Mouse (Mus musculus) induced T-regulatory cell, adult 2 months (primary cell): ENCODE results near the gene Fbxl17.

Experiments
- DNase-seq: peaks from one replicate; pipeline ENCODE4 v3.0.0-alpha.2; 2012; ENCODE audit warnings: low read depth

Gene Fbxl17

GRCm38 (mm10) chr17:63212018-63212417 is 287.8 kb downstream of the Fbxl17 start:
- DNase-seq, result no peak

- no peak for DNase-seq
Observed at GRCm38 (mm10) chr17:63209151-63209550, 290.7 kb downstream of the Fbxl17 start.

DNA sequence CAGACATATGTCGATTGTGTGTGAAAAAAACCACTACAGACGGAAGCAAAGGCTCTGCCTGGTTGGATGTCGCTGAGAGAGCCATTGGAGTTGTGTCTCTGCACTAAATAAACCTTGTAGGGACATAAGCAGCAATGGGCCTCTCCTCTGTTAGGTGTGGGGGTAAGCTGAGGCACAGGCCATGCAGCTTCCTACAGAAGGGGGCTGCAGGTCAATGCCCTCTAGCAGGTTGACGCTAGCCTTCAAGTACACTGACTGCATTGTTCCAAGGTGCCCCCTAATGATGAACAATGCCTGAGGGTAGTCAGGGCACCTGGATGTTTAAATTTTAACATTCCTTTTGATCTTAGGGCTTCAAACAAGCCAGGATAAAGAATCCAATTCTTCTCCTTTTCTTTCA is 291.5 kb downstream of the Fbxl17 start:
- no peak for DNase-seq

DNA sequence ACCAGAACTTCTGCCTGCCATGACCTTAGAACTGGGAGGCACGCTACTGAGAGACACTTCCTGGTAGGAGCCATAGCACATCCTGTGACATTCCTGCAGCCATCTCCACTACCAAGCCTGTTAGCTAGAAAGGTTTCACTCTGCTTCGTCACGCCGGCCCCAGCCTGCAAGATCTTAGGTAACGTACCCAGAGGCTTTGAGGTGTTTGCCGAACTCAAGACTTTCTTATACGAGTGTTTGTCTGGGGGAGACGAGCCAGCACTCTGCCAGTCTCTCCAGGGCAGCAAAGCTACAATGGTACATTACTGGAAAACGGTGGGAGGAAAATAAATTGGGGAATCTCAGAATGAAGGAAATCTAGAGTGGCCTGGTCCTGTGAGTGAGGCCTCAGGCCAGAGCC is 292.1 kb downstream of the Fbxl17 start:
- no peak for DNase-seq

DNA sequence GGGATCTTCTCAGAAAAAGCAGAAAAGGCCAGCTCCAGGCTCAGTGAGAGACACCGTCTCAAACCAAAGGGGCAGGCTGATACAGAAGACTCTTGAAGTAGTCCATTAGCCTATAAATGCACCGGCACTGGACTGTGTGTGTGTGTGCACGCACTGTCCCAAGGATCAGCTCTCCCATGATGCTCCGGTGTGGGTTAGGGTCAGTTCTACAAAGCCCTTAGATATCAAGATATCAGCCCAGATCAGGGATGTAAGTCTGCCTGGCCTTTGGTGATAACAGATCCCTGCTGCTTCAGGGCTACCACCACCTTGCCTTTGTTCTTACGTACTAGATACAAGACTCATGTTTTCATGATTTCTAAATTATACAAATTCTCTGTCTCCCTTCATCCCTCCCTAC is 294.5 kb downstream of the Fbxl17 start:
- no peak for DNase-seq

GRCm38 (mm10) chr17:63203582-63204190 is 296.1 kb downstream of the Fbxl17 start:
- DNase-seq, result no peak

- no peak for DNase-seq
Observed at GRCm38 (mm10) chr17:63198703-63199102, 301.1 kb downstream of the Fbxl17 start.

DNA sequence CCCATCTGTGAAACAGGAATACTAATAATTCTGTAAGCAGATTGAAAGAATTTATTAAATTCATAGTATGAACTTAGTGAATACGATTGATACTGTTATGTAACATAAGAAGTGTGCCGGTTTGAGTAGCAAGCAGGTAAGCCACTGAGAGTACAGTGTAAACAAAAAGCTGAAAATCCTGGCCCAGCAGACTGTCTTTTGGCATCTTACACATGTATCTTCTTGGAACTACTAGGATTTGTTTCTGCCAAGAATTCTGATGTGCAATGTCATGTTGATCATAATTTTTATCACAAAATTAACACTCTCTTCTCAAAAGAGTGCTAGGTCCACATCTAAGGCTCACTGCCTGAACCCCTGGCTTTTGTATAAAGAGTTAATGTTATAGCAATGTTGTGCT is 304.3 kb downstream of the Fbxl17 start:
- no peak for DNase-seq

DNA sequence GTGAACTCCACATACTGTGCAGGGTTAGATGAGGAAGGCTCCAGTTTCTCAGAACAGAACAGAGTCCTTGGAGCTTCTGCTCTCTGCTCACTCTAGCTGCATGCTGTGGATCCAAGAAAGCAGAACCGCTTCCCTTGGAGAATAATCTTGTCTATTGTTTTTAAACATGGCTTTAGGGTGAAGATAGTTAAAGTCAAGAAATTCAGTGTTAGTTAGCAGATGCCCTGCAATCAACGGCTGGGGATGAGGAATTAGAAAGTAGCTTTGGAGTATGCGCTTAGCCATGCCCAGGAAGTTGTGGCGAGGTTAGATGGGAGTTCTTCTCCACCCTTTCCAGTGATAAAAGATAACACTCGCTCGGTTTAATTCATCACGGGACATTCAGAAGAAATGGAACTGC is 306.6 kb downstream of the Fbxl17 start:
- no peak for DNase-seq

- DNase-seq, result no peak
Observed at GRCm38 (mm10) chr17:63191345-63191744, 308.5 kb downstream of the Fbxl17 start.

DNA sequence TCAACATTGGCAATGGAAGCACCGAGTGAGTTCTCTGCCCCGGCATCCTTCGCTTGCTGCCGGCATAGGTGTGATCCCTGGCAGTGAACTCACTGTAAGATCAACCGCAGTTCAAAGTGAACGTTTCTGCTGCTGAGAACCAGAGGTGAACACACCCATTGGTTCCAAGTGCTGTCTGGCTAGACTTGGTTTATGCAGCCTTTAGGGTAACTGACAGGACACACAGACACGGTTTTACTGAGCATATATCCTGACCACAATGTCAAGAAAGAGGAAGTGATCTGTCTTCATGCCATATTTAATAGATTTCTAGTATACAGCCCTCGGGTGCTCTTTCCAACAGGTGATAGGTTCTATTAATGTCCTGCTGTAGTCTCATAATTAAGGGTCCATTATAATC is 310.5 kb downstream of the Fbxl17 start:
- no peak for DNase-seq

DNA sequence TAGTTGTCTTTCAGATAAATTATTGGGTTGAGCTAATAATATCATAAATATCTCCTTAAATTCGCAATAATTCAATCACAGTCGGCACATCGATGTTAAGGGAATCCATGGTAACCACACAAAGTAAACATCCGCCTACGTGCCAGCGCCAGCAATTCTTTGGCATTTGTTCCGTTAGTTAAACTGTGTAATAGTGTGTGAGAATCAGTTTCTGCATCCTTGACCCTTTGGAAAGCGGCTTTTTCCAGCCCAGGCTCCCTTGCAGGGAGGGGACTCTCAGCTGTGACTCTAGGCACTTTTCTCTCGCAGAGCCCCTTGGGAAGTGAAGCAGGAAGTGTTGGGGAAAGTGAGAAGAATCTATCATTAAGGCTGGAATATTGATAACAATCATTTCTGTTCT is 314.3 kb downstream of the Fbxl17 start:
- no peak for DNase-seq

DNA sequence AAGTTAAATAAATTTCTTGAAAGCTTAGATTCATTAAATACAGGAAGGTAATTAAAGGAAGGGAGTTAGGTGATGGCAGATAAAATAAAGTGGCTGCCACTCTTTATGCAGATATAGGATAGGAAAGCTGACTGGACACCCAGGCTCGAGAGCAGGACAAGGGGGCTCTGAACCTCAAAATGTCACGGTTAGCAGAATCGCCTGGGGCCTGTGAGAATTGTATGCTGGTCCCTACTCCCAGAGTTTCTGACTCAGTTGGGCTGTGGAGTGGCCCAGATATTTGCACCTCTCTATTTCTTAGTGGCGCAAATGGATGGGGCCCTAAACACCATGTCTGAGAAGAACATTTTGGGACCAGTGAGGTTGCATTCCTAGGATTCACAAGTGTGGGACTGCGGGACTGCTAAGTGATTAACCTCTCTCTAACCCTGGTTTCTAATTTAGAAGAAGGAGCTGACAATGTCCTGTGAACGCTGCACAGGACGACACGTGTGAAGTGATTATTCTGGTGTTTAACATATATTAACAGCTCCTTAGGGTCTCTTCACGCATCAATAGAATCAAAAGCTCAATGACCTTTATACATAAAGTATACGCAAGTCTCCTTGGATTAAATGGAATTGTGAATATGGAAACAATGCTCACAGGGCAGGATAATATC is 314.8 kb downstream of the Fbxl17 start:
- DNase-seq, result no peak

DNA sequence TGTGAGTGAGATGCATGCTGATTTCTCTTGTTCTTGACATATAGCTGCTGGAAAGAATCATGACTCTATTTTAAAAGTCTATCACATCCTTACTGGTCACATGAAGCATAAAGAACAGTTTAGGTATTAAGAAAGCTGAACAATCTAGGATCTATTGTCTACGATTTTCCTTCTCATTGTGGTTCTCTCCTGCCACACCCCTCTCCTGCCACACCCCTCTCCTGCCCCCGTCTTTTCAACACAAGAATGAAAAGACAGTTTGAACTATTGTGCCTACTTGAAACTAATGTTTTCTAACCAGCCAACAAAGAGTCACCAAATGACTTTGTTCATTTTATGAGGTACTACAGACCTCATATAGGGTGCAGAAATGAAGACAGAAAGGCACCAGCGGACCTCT is 316.4 kb downstream of the Fbxl17 start:
- no peak for DNase-seq

DNA sequence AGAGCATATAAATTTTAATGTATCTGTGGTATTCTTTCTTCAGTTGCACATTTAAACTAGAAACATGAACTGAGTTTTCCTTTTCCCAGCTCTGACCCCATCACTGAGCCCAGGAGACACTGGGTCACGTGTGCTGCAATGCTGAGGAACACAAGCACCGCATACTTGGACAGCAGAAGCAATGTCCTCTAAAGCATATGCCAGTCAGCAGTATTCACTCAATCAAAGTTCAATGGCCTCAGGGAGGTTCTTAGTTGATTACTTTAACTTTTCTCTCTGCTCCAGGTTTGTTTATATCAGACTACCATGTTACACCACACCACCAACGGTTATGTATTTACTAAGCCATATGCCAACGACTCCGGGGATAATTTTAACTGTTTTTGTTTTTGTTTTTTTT is 318.2 kb downstream of the Fbxl17 start:
- no peak for DNase-seq

DNA sequence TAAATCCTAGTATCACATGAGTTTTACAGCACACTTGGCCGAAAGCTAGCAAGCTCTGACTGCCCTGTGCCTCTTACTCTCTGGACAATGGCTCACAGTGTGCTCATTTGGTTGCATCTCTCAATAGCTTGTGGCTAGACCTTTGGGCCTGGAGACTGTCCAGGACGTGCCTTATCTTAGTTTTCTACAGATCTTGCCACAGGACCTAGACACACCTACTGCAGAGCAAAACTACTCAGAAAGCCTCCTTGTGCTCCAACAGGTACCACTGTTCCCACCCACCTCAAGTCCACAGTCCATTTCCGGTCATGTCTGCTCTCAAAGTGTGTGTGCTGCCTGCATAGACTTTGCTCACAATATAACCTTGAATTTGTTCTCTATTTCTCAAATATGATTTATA is 319.8 kb downstream of the Fbxl17 start:
- DNase-seq, result no peak

DNA sequence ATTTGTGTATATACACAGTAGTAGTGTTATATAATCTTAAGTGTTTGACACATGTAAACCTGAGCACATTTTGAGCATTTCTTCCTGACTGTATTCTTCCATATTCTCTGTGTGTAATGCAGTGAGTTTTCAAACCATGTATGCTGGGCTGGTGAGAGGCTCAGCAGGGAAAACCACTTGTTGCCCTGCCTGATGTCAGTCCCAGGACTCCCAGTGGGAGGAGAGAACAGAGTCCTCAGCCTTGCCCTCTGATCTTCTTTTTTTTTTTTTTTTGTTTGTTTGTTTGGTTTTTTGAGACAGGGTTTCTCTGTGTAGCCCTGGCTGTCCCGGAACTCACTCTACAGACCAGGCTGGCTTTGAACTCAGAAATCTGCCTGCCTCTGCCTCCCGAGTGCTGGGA is 321.5 kb downstream of the Fbxl17 start:
- DNase-seq, result no peak

GRCm38 (mm10) chr17:63176411-63176810 is 323.4 kb downstream of the Fbxl17 start:
- DNase-seq, result no peak

GRCm38 (mm10) chr17:63172697-63173096 is 327.1 kb downstream of the Fbxl17 start:
- DNase-seq, result no peak

DNA sequence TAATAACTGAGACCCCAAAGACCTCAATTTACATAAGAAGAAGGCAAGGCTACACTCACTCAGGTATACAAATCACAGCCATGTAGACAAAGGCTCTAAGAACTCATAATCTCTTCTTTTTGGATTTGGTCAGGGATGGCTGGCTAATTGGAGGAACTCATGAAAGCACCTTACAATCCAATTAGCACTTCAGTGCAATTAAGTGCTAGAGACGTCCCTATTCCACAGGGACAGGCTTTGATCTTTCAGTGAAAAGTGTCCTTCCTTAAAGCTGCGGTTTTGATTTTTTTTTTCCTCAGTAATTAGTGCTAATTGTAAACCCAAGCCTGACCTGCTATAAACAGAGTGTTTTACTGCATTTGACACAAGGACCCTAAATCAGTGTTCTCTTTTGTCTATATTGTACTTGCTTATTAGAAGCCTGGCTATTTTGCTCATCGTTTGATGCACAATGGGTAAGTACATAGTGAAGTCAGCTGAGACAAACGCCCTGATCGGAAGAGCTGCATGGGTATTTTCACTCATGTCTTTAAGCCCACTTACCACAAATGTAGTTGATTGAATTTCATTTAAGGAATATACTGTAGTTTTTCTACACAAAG is 327.8 kb downstream of the Fbxl17 start:
- DNase-seq, result no peak

DNA sequence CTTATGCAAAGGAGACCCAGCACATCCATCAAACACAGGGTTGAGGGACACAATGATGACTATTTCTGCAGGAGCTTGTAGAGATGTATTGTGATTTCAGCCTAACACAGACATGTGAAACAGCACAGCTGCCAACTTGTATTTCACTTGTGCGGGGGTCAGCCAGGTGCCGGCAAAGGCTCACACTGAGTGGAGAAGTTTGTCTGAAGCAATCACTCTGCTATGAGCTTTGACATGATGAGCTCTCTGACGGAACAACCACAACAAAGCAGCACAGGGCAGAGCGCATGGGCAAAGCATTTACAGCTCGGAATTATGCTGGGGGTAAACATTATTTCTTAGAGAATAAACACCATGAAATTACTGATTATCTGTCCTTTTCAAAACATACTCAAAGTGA is 328.6 kb downstream of the Fbxl17 start:
- no peak for DNase-seq

DNA sequence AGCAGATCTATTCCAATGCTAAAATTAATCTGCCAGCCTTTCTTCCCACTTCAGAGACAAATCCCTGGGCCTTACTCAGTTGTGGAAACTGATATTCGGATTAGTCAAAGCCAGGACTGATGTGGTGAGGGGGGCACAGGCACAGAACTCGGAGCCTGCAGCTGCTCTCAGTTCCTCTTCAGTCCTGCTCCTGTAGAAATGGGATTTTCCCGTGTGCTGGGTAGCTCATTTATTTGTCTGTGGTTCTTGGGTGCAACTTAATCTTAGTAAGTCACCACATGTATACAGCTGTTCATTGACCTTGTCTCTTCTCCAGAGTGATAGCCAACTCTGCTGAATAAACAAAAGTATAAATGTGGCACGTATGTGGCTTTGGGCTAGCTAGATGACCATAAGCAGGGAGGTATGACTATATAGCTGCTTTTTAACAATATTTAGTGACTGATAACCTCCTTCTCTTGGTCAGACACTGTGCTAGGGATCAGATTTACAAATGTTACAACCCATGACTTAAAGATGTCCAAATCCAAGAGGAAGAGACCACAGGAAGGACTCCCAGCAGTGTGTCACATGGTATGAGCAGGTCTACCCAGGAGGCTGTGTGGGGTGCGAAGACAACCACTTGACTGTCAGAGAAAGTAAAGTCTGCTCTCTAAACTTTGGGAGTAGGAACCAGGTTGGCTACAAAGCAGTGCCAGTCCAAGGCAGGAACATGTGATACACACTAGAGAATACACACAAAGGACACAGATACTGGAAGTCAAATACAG is 331.6 kb downstream of the Fbxl17 start:
- no peak for DNase-seq

GRCm38 (mm10) chr17:63167248-63167647 is 332.6 kb downstream of the Fbxl17 start:
- DNase-seq, result no peak
